ENCODE assay signal across 14 mouse cellular contexts in genomic region chr3:153670953-153671674, GRCm38 (mm10).
"Had no signal": no experiment of that assay in that cellular context is flagged by ENCODE, and none has a peak within 500 bp of the region (broad histone marks: within the 10 kb centered on the region; RNA-seq: fewer than 3 reads in every experiment).

No protein-coding gene starts in this region.

- DNase-seq: kidney, adult 8-10 months; kidney, postnatal 14 days; lung, adult 2 months; lung, postnatal 4 days; right cerebral cortex, postnatal 14 days; thymus, adult 2 months; thymus, postnatal 36 days had no signal

- H3K9ac ChIP-seq: limb, embryonic 15.5 days; midbrain, embryonic 13.5 days; stomach, embryonic 15.5 days had no signal

- H3K4me2 ChIP-seq: limb, embryonic 15.5 days; midbrain, embryonic 13.5 days; stomach, embryonic 15.5 days had no signal

- H3K9me3 ChIP-seq: limb, embryonic 15.5 days; megakaryocyte, embryonic 14.5 days; midbrain, embryonic 13.5 days; stomach, embryonic 15.5 days had no signal

- H3K36me3 ChIP-seq: limb, embryonic 15.5 days; midbrain, embryonic 13.5 days; stomach, embryonic 15.5 days had no signal

- H3K27ac ChIP-seq: limb, embryonic 15.5 days; midbrain, embryonic 13.5 days; stomach, embryonic 15.5 days had no signal

- H3K27me3 ChIP-seq: limb, embryonic 15.5 days; midbrain, embryonic 13.5 days; stomach, embryonic 15.5 days had no signal

- H3K4me3 ChIP-seq: limb, embryonic 15.5 days; megakaryocyte, embryonic 14.5 days; midbrain, embryonic 13.5 days; stomach, embryonic 15.5 days had no signal

- ATAC-seq: inflammation-experienced regulatory T-cells, adult 6 months; intestine, postnatal 0 days; lung, postnatal 0 days; midbrain, embryonic 13.5 days had no signal

- H3K4me1 ChIP-seq: stomach, embryonic 15.5 days had no signal
